Mouse (Mus musculus) gastrocnemius, adult 18-20 months (tissue): ENCODE measurements at regions not wholly inside any gene's neighbourhood (a gene's known extent, or its start where the extent isn't known, plus 50 kb on each side); places are given as distances from the start of the nearest gene placed in this dataset.

ENCODE experiments used
- DNase-seq: peaks from one replicate; pipeline ENCODE4 v3.0.0; 2021; ENCODE audit warnings: low spot score

DNA sequence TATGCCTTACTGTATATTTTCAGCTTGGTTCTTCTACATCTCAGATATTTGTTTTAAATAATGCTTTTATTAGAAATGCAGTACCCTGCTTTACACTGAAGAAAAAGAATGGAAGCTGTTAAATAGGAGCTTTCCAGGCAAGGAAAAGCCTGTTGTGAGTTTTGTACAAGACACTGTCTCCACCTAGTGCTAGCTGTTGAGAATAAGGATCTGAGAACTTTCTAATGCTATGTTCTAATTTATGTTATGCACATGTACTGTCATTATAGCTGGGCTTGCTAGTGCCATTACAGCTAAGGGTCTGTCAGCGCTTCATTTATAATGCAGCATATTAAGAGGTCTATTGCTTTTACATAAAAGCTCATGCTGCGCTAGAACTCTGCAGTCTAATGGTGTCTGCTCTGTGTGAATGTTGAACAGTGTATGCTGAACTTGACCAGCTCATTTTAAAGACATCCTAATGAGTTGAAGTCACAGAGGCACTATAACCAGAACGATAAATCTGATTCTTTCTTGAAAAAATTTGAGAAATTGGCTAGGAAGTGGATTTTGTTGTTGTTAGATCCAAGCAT is 315.4 kb upstream of the Dnajc24 start:
- no peak for DNase-seq

DNA sequence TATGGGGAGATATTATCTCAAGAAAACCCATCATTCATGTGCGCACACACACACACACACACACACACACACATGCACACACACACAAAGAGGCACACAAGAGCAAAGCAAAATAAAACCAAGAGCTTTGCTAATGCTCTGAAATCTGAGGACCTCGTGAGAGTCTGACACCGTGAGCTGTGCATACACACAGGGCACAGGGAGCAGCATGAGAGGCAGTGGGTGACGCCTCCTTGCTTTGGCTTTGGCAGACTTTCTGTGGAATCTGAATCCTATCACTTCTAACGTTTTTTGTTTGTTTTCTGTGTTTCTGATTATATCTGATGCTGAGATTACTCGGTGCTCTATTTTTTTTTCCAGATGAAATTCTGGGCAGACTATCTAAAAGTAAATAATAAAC is 343.4 kb upstream of the Dnajc24 start:
- DNase-seq: no peak

DNA sequence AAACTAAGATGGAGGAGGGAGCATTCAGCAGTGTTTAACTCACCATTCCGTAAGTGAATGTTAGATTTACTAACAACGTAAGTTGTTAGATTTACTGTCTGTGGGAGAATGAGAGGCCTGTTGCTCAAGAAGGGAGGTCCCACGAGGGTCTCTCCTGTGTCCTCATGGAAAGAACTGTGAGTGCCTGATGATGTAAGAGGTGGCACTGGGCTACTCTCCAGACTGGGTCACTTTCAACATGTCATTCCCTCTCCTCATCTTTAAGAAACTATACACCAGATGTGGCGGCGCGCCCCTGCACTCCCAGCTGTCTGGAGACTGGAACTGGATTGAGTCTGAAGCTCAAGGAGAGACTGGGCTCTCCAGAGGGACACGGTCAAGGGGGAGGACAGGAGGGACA is 343.9 kb upstream of the Dnajc24 start:
- no peak for DNase-seq

DNA sequence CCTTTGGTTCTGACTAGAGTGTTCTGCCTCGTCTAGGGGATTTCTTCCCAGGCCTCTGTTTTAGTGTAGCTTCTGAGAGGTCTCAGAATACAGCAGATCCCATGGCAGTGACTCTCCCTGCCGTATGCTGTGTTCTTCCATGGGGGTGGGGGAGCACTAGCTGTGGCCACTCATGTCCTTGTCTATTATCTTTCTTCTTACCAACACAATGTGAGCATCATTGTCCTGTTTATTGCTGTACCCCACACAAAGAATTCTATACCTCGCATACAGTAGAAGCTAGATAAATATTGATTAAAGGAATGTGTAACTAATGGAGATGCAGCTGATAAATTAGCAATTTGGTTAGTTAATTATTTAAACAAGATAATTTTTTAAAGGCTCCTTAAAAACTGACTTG is 337.5 kb upstream of the Mpped2 start:
- no peak for DNase-seq

DNA sequence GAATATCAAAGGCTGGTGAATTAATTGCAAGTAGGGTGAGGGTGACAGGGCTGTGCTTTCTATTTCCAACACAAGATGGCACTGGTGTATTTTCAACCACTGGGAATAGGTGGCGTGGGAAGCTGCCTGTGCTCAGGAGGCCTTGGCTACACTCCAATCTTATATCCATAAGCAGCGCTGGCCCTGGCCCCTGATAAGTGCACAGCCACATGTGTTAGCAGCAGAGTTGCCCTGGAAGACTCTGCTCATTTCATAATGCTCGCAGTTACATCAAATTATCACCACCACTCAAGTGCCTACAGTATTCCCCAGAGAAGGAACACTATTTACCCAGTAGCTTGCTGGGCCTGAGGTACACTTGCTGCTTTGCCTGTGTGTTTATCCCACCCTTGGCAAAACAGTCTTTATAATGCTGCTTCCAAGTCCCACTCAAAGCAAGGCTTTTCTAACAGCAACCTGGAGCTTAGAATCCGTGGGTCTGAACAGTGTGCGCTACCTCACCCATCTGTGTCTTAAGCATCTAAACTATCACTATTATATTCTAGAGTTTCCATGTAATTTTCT is 337.0 kb upstream of the Mpped2 start:
- DNase-seq: peak; percentile 6

DNA sequence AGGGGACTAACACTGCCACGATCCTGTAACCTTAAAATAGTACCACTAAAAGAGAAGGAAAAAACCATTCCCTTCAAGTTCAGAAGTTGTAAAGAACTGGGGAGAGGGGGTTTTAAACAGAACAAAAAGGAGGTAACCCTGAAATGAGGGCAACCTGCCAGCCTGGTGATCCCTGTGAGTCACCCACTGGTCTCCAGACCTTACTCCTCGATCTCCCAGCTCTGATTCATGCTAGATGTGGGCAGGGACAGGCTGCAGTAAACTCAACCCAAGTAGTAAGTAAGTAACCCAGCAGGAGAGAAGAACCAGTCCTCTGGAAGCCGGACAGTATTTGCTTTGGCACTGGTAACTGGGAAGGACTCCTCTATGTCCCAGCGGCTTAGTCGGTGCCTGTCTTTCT is 324.4 kb upstream of the Mpped2 start:
- DNase-seq: no peak

DNA sequence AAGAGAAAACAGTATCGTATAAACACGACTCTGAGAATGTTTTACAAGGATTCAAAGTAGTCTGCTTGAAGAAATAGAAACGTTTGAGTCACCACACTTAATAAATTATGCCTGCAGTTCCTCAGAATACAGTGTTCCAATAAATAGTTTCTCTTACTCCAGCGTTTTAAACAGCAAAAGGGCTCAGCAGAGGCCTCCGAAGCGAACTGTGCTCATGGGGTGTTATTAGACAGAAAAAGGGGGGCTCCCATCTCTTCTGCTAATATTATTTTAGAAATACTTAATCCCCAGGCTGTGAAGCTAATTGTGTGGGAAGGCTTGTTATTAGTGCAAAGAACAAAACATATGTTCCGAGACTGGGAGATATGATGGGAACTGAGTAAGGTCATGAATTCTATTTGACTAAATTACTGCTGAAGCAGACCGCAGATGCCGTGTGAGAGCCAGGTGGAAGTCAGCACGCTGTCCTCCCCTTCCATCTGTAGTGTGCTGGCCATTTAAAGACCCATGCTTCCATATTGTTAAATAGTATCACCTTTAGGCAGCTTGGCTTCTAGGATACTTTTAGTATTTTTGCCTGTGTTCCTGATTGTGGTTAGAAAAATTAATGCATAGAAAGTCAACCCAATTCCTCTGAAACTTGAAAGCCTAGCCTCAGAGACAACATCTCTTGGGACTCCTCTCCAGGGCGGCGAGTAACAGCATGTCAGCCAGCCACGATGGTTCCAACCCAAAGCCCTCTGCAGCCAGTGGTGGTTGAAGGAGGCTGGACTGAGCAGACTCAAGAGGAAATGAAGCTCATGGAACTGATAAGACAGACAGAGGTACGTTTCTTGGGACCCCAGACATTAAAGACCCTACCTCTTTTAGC is 309.4 kb upstream of the Mpped2 start:
- DNase-seq: no peak

DNA sequence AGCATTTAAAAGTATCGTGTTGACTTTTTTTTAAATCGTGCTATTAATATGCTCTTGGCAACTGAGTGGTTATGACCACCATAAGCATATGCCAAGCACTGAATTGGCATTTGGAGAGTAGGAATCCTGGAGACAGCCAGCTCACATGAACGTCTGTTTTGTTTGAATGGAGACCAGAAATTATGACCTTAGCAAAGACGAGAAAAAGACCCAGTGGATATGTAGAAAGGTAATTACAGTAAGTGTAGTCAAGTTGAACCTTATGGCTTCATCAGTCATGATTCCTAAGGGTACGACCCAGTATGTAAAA is 308.8 kb upstream of the Mpped2 start:
- DNase-seq: no peak

DNA sequence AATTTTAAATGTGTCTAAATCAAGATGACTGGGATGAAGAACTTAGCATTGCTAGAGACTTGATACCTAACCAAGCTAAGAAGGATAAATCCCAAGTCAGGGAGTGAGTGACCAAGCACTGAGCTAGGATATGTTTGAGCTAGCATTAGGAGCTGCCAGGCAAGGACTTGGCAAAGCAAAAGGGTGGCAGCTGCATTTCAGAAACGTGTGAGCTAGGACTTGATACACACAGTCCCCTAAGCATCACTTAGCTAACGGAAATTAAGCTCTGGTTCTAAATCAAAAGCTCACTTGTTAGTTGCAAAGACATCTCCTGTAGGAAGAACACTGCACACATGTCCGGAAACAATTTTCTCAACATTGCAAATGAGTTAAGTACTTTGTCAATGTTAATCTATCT is 308.2 kb upstream of the Mpped2 start:
- DNase-seq: no peak

DNA sequence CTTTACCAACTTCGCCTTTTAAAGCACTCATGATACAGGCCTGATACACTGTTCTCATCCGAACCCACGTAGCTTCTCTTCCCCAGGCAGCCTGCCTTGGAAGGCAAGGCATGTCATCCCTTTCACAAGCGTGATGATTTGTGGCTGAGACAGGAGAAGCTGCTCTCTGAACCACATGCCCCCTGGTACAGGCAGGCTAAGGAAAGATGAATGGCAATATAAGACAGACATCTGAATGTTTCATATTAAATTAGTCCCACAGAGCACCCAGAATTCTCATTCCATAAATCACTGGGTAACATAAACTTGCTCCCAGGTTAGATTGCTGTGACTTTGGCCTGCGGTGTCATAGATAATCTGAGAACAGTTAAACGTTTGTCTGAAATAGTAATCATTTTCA is 280.9 kb upstream of the Mpped2 start:
- DNase-seq: no peak

DNA sequence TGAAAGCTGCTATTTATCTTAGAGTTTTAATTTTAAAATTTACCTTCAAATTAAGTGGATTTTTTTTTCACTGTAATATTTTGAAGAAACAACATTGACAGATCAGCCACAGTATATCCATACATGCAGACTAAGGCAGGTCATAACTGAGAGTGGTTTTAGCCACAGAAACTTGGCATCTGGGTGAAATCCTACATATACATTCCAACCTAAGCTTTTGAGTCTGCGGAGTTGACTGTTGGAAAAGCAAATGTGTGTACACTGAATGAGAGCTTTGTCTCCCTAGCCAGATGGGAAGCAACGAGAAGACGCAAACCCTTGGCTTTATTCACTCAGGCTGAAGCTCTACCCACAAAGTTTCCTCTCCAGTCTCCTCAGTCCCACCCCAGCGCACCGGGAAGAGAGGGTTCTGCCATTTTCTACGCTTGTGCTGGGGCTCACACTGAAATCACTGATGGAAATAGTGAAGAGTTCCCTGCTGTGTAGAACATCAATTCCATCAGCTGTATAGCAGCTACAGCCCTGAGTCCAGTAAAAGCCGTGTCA is 277.5 kb upstream of the Mpped2 start:
- DNase-seq: no peak

DNA sequence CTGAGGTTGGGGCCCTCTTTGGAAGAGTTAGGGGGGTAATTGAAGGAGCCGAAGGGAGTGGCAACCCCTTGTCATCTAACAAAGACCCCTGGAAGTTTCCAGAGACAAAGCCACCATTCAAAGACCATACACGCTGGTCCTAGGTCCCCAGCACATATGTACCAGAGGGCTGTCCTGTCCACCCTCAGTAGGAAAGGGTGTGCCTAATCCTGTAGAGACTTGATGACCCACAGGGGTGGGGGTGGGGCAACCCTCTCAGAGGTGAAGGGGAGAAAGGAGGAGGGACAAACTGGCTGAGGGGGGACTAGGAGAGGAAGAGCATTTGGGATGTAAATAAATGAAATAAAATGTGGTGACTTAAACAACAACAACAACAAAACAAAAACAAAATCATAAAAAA is 274.9 kb upstream of the Mpped2 start:
- no peak for DNase-seq

DNA sequence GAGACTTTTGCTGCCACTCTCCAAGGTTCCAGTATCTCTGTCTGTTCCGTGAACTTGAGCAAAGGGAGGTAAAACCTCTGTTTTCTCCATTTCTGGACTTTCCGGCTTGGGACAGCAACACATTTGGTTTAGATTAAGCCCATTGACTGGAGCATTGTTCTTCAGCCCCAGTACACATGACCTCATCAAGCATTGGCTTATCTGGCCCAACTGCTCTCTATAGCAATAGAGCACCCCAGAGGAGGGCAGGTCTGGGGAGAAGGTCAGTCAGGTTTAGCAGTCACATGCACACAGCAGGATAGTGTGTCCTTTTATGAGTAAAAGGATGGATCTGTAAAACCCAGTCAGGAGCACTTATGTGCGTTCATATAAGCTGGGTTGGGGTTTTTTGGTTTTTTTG is 268.1 kb upstream of the Mpped2 start:
- no peak for DNase-seq

DNA sequence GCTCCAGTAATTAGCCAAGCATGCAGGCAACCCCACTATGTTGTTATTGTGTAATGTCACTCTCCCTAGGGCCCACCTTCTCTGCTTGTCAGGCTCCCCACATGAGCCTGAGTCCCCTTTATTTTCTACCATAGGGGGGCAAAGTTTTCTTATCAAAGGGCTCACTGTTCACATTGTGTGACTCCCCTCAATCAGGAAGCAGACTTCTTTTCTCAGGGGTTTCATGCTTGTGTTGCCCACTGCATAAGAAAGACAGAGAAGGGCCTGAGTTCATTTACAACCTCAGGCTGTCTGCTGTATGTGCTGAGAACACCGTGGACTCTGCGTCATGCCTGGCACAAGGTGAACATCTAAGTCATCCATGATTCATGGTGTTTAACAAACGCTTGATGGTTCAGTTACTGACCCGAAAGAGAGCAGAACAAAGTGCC is 267.6 kb upstream of the Mpped2 start:
- no peak for DNase-seq

DNA sequence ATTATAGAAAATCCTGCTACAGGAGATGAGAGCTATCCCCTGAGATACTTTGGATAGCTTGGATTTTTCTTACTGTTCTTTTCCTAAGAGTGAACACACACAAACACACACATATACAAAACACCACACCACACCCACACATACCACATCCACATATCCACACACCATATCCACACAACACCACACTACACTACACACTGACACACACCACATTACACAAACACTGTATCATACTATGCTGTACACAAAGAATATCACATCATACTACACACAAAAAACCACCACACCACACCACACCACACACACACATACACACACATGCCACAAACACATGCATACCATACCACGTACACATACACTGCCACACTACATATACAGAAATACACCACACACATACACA is 267.1 kb upstream of the Mpped2 start:
- DNase-seq: no peak

DNA sequence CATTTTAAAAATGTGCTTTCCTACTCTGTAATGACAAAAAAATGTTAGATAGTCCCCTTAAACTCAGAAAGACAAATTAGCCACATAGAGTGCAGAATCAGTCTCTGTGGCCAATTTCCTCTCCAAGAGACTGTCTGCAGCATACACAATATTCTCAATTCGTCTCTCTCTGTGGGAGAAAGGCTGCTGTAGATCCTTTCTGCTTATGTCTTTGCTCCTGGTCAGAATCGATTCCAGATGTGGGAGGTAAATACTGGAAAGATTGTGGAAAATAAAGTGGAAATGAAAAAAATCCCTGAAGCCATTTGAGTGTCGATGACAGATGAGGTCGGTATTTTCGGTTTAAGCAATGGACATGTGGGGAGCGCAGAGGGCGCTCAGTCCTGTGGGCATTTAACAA is 265.8 kb upstream of the Mpped2 start:
- DNase-seq: no peak

DNA sequence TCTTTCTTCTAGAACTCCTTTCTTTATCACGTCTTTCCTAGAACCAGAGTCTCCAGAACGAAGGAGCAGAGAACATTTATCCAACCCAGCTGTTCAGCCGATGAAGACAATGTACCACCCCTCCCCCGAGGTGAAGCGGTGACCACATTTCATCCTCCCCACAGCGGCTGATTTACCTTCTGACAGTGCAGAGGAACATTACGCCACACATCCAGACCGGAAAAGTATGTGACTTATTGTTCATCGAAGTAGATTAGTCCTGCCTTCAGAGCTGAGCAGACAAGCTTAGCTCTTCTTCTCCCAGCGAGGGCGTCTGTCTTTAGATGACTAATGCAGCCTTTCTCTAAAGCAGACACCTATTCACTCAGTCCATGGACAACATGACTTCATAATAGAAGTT is 264.2 kb upstream of the Mpped2 start:
- no peak for DNase-seq

DNA sequence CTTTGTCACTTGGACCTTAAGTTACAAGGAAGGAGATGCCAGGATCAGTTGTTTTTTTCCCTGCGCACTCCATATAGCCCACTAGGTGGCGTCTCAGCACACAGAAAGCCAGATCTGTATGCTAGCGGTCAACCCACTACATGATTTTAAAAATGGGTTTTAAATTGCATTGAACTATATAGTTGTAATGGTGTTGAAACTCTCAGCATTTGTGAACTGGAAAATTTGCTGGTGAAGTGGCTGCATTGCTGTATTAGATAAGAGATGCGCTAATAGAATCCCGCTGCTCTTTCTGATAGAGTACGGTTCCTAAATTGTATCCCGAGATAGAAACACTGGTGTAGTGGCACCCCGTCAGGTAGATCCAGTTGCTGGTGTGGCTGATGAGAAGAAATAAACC is 261.9 kb upstream of the Mpped2 start:
- DNase-seq: peak; percentile 27

DNA sequence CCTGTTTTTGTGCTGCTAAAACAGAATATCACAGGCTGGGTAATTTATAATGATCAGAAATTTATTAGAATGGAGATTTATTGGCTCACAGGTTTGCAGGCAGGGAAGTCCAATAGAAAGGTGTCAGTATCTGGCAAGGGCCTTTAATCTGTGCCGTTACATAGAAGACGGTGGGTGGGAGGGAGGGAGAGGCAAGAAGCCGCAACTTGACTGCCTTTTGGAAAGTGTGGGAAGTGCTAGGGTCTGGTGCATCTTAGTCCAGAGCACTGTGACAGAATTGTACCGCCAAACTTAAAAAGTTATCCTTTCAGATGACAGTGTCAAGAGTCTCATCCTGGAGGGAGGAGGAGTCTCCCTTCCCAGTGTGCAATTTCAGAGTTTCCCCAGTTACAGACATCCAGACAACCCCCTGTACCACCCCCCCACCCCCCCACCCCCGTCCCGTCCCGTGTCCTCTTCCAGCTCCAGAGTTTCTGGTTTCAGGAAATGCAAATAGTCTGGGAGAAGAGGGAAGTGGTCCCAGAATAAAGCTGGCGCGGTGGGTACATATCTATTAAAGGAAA is 261.4 kb upstream of the Mpped2 start:
- no peak for DNase-seq

DNA sequence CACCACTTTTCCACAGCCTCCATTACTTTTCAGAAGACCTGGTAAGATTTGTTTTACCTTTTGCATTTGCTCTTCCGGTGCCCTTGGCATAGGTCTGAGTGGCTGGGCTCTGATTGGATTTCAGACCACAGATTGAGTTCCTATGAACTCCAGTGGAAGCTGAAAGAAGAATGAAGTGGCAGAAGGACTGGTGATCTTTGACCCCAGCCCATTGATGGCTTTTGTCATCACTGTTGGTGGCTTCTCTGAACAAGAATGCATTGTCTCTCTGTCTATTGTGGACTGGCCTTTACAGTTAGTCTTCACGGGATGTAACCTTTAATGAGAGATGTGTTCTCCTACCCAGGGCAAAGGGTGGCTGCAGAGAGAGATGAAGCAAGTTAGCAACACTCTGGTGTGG is 256.9 kb upstream of the Mpped2 start:
- no peak for DNase-seq

DNA sequence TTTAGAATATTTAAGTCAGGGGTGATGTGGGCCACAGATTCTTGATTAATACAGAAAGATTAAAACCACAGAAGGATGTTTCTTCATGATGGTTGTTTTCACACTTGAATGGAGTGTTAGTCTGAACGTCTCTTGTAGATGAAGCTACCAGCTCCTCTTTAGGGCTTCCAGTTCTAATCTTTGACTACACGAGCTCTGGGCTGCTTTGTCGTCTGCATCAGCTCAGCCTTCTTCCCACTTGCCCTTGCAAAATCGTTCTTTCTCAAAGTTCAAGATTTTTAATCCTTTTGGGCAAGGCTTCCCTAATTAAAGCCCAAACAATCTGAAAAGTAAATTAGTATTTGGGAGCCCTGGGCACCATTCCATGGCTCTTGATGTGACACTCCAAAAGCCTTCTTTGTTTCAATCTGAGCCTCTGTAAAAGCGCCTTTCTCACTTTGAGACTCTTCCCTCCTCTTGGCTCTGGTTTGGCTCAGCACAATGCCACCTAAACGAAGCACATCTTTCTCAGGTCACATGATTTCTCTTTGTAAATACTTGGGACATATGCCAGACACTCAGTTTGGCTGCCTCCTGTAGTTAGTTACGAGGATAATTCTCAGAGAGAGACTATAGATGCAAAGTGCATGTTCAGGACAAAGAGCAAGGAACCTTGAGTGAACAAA is 238.6 kb upstream of the Mpped2 start:
- DNase-seq: no peak

DNA sequence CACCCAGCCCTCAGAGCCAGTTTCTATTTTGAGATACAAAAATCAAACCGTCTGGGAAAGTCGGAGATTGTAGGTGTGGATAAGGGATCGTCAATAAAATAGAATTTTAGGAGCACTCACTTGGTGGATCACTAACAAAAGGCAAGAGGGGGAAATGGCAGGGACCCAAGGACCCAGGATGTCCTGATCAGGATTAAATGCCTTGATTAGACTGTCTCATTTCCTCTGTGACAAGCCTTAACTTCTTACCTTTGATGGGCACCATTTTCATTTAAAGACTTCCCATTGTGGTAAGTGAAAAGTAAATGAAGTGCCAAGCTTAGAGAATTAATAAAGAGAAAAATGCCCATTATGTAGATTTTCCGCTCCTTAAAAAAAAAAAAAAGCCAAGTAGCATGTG is 238.0 kb upstream of the Mpped2 start:
- DNase-seq: no peak
